Mouse (Mus musculus): Measurements from ENCODE around the gene Slamf9. TPM values are rescaled to one million over a fixed set of nuclear protein-coding genes. Genes with fewer than 3 reads are reported as not detected.

The Slamf9 gene
- total RNA-seq, 4 experiments from 2014 or later, result 5.2 to 11.3 (median 6.2) TPM

GRCm38 (mm10) chr1:172462534-172462933 is 12.6 kb upstream of the Slamf9 start:
- no peak for DNase-seq

- no peak for DNase-seq
Measured at GRCm38 (mm10) chr1:172463387-172464333, 11.5 kb upstream of the Slamf9 start.

GRCm38 (mm10) chr1:172468301-172468877 is 6.8 kb upstream of the Slamf9 start:
- no peak for DNase-seq

- no peak for DNase-seq
Measured at GRCm38 (mm10) chr1:172469373-172469772, 5.8 kb upstream of the Slamf9 start.

- no peak for DNase-seq
Measured at GRCm38 (mm10) chr1:172469810-172470448, 5.2 kb upstream of the Slamf9 start.

GRCm38 (mm10) chr1:172472909-172473308 is 2.2 kb upstream of the Slamf9 start:
- DNase-seq, result no peak

GRCm38 (mm10) chr1:172474196-172474595 is 962 bp upstream of the Slamf9 start:
- no peak for DNase-seq

- DNase-seq, result no peak
Measured at GRCm38 (mm10) chr1:172478020-172478419, 2.9 kb downstream of the Slamf9 start.

GRCm38 (mm10) chr1:172480376-172480775 is 5.2 kb downstream of the Slamf9 start:
- no peak for DNase-seq

- no peak for DNase-seq
Measured at GRCm38 (mm10) chr1:172481111-172481510, 6.0 kb downstream of the Slamf9 start.

GRCm38 (mm10) chr1:172481540-172482280 is 6.6 kb downstream of the Slamf9 start, which contains the start of gene Igsf9:
TSS of gene Igsf9 (plus strand) at chr1:172481788.
- DNase-seq, result peak; percentile 74

GRCm38 (mm10) chr1:172482518-172483360 is 7.6 kb downstream of the Slamf9 start:
- DNase-seq, result no peak

GRCm38 (mm10) chr1:172483361-172483660 is 8.2 kb downstream of the Slamf9 start:
- no peak for DNase-seq

- no peak for DNase-seq
Measured at GRCm38 (mm10) chr1:172484236-172484635, 9.1 kb downstream of the Slamf9 start.

GRCm38 (mm10) chr1:172484671-172485070 is 9.5 kb downstream of the Slamf9 start:
- no peak for DNase-seq

- no peak for DNase-seq
Measured at GRCm38 (mm10) chr1:172485821-172486220, 10.7 kb downstream of the Slamf9 start.

GRCm38 (mm10) chr1:172486236-172486635 is 11.1 kb downstream of the Slamf9 start:
- no peak for DNase-seq

GRCm38 (mm10) chr1:172486651-172487050 is 11.5 kb downstream of the Slamf9 start:
- DNase-seq, result no peak

GRCm38 (mm10) chr1:172487859-172488258 is 12.7 kb downstream of the Slamf9 start:
- no peak for DNase-seq

GRCm38 (mm10) chr1:172488831-172489230 is 13.7 kb downstream of the Slamf9 start:
- DNase-seq, result no peak

GRCm38 (mm10) chr1:172489585-172490250 is 14.6 kb downstream of the Slamf9 start:
- DNase-seq, result no peak

Data from adrenal gland, adult 8-10 months (tissue).